In genomic region chr9:65583045-65583444, GRCm38 (mm10) we compare ENCODE assay signal across 11 mouse cellular contexts. TPM values are rescaled to one million over a fixed set of nuclear protein-coding genes. Genes with fewer than 3 reads are reported as not detected.
DNase-seq lines count a peak whose midpoint lies in the region; ATAC-seq lines count a peak whose summit lies in the region.
"Had no signal": no experiment of that assay in that cellular context is flagged by ENCODE, and none has a peak within 500 bp of the region (broad histone marks: within the 10 kb centered on the region; RNA-seq: fewer than 3 reads in every experiment).

No protein-coding gene starts in this region.

- H3K4me2 ChIP-seq in forebrain, embryonic 15.5 days (replicated peaks) = no peak overlapping the region
- H3K4me2 ChIP-seq: limb, embryonic 15.5 days had no signal

- H3K9me3 ChIP-seq in forebrain, embryonic 15.5 days = no peaks in the 10 kb centered on the region
- H3K9me3 ChIP-seq: limb, embryonic 15.5 days had no signal

- no peak overlapping the region for H3K9ac ChIP-seq in forebrain, embryonic 15.5 days (replicated peaks)
- H3K9ac ChIP-seq: limb, embryonic 15.5 days had no signal

- no peak overlapping the region for H3K4me3 ChIP-seq in forebrain, embryonic 15.5 days
- H3K4me3 ChIP-seq: limb, embryonic 15.5 days had no signal

- H3K36me3 ChIP-seq in forebrain, embryonic 15.5 days = no peaks in the 10 kb centered on the region
- H3K36me3 ChIP-seq: limb, embryonic 15.5 days had no signal

- WGBS in forebrain, embryonic 15.5 days = 29% methylated on average over 8 of the region's 8 CpGs

- peaks cover 28% of the 10 kb centered on the region for H3K4me1 ChIP-seq in forebrain, embryonic 15.5 days

- H3K27ac ChIP-seq in forebrain, embryonic 15.5 days (replicated peaks) = no peak overlapping the region
- H3K27ac ChIP-seq: limb, embryonic 15.5 days had no signal

- H3K27me3 ChIP-seq in forebrain, embryonic 15.5 days = no peaks in the 10 kb centered on the region
- H3K27me3 ChIP-seq: limb, embryonic 15.5 days had no signal

- ATAC-seq in monocyte, adult 5-6 weeks (replicated peaks; ENCODE audit: insufficient number of reproducible peaks, low FRiP score, low TSS enrichment, poor library complexity, severe bottlenecking) = peak; percentile 23; the same call in 1 of the 2 replicates
- no peak for ATAC-seq in forebrain, embryonic 15.5 days (replicated peaks)
- ATAC-seq in erythroblast, adult 5-6 weeks (replicated peaks; ENCODE audit: low FRiP score, poor library complexity, severe bottlenecking) = no peak

- DNase-seq in B cell, adult 2 months = peak; percentile 73 to 75
- peak; percentile 30 for DNase-seq in NIH3T3 (ENCODE audit: low read depth)
- DNase-seq in kidney, postnatal 25 days = peak; percentile 74 to 90
- no peak for DNase-seq in cerebellum, postnatal 14 days
- DNase-seq in frontal cortex, postnatal 25 days (ENCODE audit: low spot score in 2 of 2) = no peak
- DNase-seq: right cerebral cortex, postnatal 14 days had no signal

RNA-seq across cellular contexts. Expression of gene Plekho2, which starts 3.2 kb away (rescaled TPM):
- 103 to 136 TPM (median 112 TPM) in 3 replicates for total RNA-seq in monocyte, adult 5-6 weeks (2017)
- 5.1 and 5.2 TPM in 2 replicates for polyA plus RNA-seq in forebrain, embryonic 15.5 days (2015; fragmentation: Nextera tagmentation; extraction: Ambion mirVana)
- 22.3 and 23.4 TPM in 2 replicates for total RNA-seq in erythroblast, adult 5-6 weeks (2015; ENCODE audit: low replicate concordance)
- total RNA-seq in erythroblast, adult 5-6 weeks (2017; ENCODE audit: low replicate concordance) = 25.3 and 39.0 TPM in 2 replicates

RNA-seq across cellular contexts. Expression of gene Pif1, which starts 3.9 kb away (rescaled TPM):
- total RNA-seq in monocyte, adult 5-6 weeks (2017) = 0.21 TPM in 1 of 3 replicates, not detected in the others
- 11.8 and 12.4 TPM in 2 replicates for polyA plus RNA-seq in forebrain, embryonic 15.5 days (2015; fragmentation: Nextera tagmentation; extraction: Ambion mirVana)
- 2.9 and 6.9 TPM in 2 replicates for total RNA-seq in erythroblast, adult 5-6 weeks (2015; ENCODE audit: low replicate concordance)
- 6.5 and 19.7 TPM in 2 replicates for total RNA-seq in erythroblast, adult 5-6 weeks (2017; ENCODE audit: low replicate concordance)
- total RNA-seq: heart, adult 18-20 months had no signal

RNA-seq across cellular contexts. Expression of gene Rbpms2, which starts 46.4 kb away (rescaled TPM):
- 0.48 to 4.1 TPM (median 0.53 TPM) in 3 replicates for total RNA-seq in monocyte, adult 5-6 weeks (2017)
- polyA plus RNA-seq in forebrain, embryonic 15.5 days (2015; fragmentation: Nextera tagmentation; extraction: Ambion mirVana) = 3.3 and 3.6 TPM in 2 replicates
- 0.84 TPM in 1 of 2 replicates, not detected in the other for total RNA-seq in erythroblast, adult 5-6 weeks (2015; ENCODE audit: low replicate concordance)
- total RNA-seq in erythroblast, adult 5-6 weeks (2017; ENCODE audit: low replicate concordance) = 0.17 TPM in 1 of 2 replicates, not detected in the other

Comparison
In these comparisons a context has a peak if more than half of its experiments do, and no peak if none do; other contexts are left out.
1. DNase-seq: peak in B cell, adult 2 months (2 of 2), NIH3T3 (single experiment) and kidney, postnatal 25 days (2 of 2); none in cerebellum, postnatal 14 days (0 of 2) and frontal cortex, postnatal 25 days (0 of 2).